Mouse (Mus musculus): ENCODE results near the gene Selp. TPM values are rescaled to one million over a fixed set of nuclear protein-coding genes. Genes with fewer than 3 reads are reported as not detected.

Selp gene
- 0.34 and 0.71 TPM in 2 replicates for polyA plus RNA-seq (2014; fragmentation: Nextera tagmentation; extraction: Ambion mirVana)

GRCm38 (mm10) chr1:164114947-164115493 lies at the start of gene Selp:
Gene Selp (plus strand): TSS chr1:164115264.
- Histone ChIP-seq H3K36me3 (ENCODE audit: control insufficient read depth, insufficient read depth, low read length) (no peaks in the 10 kb centered on the region), H3K9ac (ENCODE audit: low read depth, low read length) (no peak within 1 kb of the TSS), H3K9me3 (ENCODE audit: control insufficient read depth, low read length) (no peaks in the 10 kb centered on the region), H3K4me1 (ENCODE audit: control insufficient read depth, insufficient read depth, low read length) (no peaks in the 10 kb centered on the region), H3K27ac (replicated peaks; ENCODE audit: low read depth, low read length) (no peak within 1 kb of the TSS), H3K27me3 (replicated peaks; ENCODE audit: control insufficient read depth, insufficient read depth, low read length) (no peaks in the 10 kb centered on the region), H3K4me2 (ENCODE audit: low read depth, low read length) (no peak within 1 kb of the TSS), H3K4me3 (ENCODE audit: low read depth, low read length) (no peak within 1 kb of the TSS)
- WGBS: 63% methylated on average over 8 of the region's 8 CpGs
- DNase-seq (ENCODE audit: low spot score) (no peak), ATAC-seq (ENCODE audit: low read depth) (no peak)

GRCm38 (mm10) chr1:164069261-164069660 lies 45.8 kb upstream of the Selp start:
- no peaks in the 10 kb centered on the region for H3K36me3 ChIP-seq (ENCODE audit: control insufficient read depth, insufficient read depth, low read length)
- no peaks in the 10 kb centered on the region for H3K27me3 ChIP-seq (replicated peaks; ENCODE audit: control insufficient read depth, insufficient read depth, low read length)
- H3K4me1 ChIP-seq (ENCODE audit: control insufficient read depth, insufficient read depth, low read length): no peaks in the 10 kb centered on the region
- no peak for ATAC-seq (ENCODE audit: low read depth)
- no peak overlapping the region for H3K9ac ChIP-seq (ENCODE audit: low read depth, low read length)
- H3K27ac ChIP-seq (replicated peaks; ENCODE audit: low read depth, low read length): no peak overlapping the region
- DNase-seq (ENCODE audit: low spot score): no peak
- no peak overlapping the region for H3K4me2 ChIP-seq (ENCODE audit: low read depth, low read length)
- no peak overlapping the region for H3K4me3 ChIP-seq (ENCODE audit: low read depth, low read length)
- H3K9me3 ChIP-seq (ENCODE audit: control insufficient read depth, low read length): no peaks in the 10 kb centered on the region

GRCm38 (mm10) chr1:164070461-164070860 lies 44.6 kb upstream of the Selp start:
- Histone ChIP-seq H3K36me3 (ENCODE audit: control insufficient read depth, insufficient read depth, low read length) (no peaks in the 10 kb centered on the region), H3K27ac (replicated peaks; ENCODE audit: low read depth, low read length) (no peak overlapping the region), H3K9me3 (ENCODE audit: control insufficient read depth, low read length) (no peaks in the 10 kb centered on the region), H3K4me3 (ENCODE audit: low read depth, low read length) (no peak overlapping the region), H3K9ac (ENCODE audit: low read depth, low read length) (no peak overlapping the region), H3K4me2 (ENCODE audit: low read depth, low read length) (no peak overlapping the region), H3K27me3 (replicated peaks; ENCODE audit: control insufficient read depth, insufficient read depth, low read length) (no peaks in the 10 kb centered on the region), H3K4me1 (ENCODE audit: control insufficient read depth, insufficient read depth, low read length) (no peaks in the 10 kb centered on the region)
- WGBS: 93% methylated on average over 4 of the region's 4 CpGs
- ATAC-seq (ENCODE audit: low read depth) (no peak), DNase-seq (ENCODE audit: low spot score) (no peak)

- Histone ChIP-seq H3K27ac (replicated peaks; ENCODE audit: low read depth, low read length) (no peak overlapping the region), H3K4me3 (ENCODE audit: low read depth, low read length) (no peak overlapping the region), H3K9ac (ENCODE audit: low read depth, low read length) (no peak overlapping the region), H3K27me3 (replicated peaks; ENCODE audit: control insufficient read depth, insufficient read depth, low read length) (no peaks in the 10 kb centered on the region), H3K4me2 (ENCODE audit: low read depth, low read length) (no peak overlapping the region), H3K9me3 (ENCODE audit: control insufficient read depth, low read length) (no peaks in the 10 kb centered on the region), H3K36me3 (ENCODE audit: control insufficient read depth, insufficient read depth, low read length) (no peaks in the 10 kb centered on the region), H3K4me1 (ENCODE audit: control insufficient read depth, insufficient read depth, low read length) (no peaks in the 10 kb centered on the region)
- 88% methylated on average over 7 of the region's 7 CpGs for WGBS
- no peak for DNase-seq (ENCODE audit: low spot score)
- ATAC-seq (ENCODE audit: low read depth): no peak
These were observed 44.0 kb upstream of the Selp start for GRCm38 (mm10) chr1:164071111-164071510.

GRCm38 (mm10) chr1:164072001-164072400 lies 43.1 kb upstream of the Selp start:
- Histone ChIP-seq H3K27ac (replicated peaks; ENCODE audit: low read depth, low read length) (no peak overlapping the region), H3K9me3 (ENCODE audit: control insufficient read depth, low read length) (no peaks in the 10 kb centered on the region), H3K9ac (ENCODE audit: low read depth, low read length) (no peak overlapping the region), H3K27me3 (replicated peaks; ENCODE audit: control insufficient read depth, insufficient read depth, low read length) (no peaks in the 10 kb centered on the region), H3K4me3 (ENCODE audit: low read depth, low read length) (no peak overlapping the region), H3K36me3 (ENCODE audit: control insufficient read depth, insufficient read depth, low read length) (no peaks in the 10 kb centered on the region), H3K4me1 (ENCODE audit: control insufficient read depth, insufficient read depth, low read length) (no peaks in the 10 kb centered on the region), H3K4me2 (ENCODE audit: low read depth, low read length) (no peak overlapping the region)
- WGBS: 89% methylated on average over 4 of the region's 4 CpGs
- ATAC-seq (ENCODE audit: low read depth): no peak
- no peak for DNase-seq (ENCODE audit: low spot score)

- no peak overlapping the region for H3K4me3 ChIP-seq (ENCODE audit: low read depth, low read length)
- no peak for ATAC-seq (ENCODE audit: low read depth)
- H3K4me2 ChIP-seq (ENCODE audit: low read depth, low read length): no peak overlapping the region
- no peak for DNase-seq (ENCODE audit: low spot score)
- no peaks in the 10 kb centered on the region for H3K36me3 ChIP-seq (ENCODE audit: control insufficient read depth, insufficient read depth, low read length)
- 88% methylated on average over 9 of the region's 9 CpGs for WGBS
- no peaks in the 10 kb centered on the region for H3K4me1 ChIP-seq (ENCODE audit: control insufficient read depth, insufficient read depth, low read length)
- no peak overlapping the region for H3K27ac ChIP-seq (replicated peaks; ENCODE audit: low read depth, low read length)
- H3K9me3 ChIP-seq (ENCODE audit: control insufficient read depth, low read length): no peaks in the 10 kb centered on the region
- no peak overlapping the region for H3K9ac ChIP-seq (ENCODE audit: low read depth, low read length)
- H3K27me3 ChIP-seq (replicated peaks; ENCODE audit: control insufficient read depth, insufficient read depth, low read length): no peaks in the 10 kb centered on the region
These were observed 42.0 kb upstream of the Selp start for GRCm38 (mm10) chr1:164073091-164073490.

GRCm38 (mm10) chr1:164073803-164074202 lies 41.3 kb upstream of the Selp start:
- H3K27me3 ChIP-seq (replicated peaks; ENCODE audit: control insufficient read depth, insufficient read depth, low read length): no peaks in the 10 kb centered on the region
- H3K4me1 ChIP-seq (ENCODE audit: control insufficient read depth, insufficient read depth, low read length): no peaks in the 10 kb centered on the region
- no peak overlapping the region for H3K27ac ChIP-seq (replicated peaks; ENCODE audit: low read depth, low read length)
- DNase-seq (ENCODE audit: low spot score) (no peak), ATAC-seq (ENCODE audit: low read depth) (no peak)
- H3K4me3 ChIP-seq (ENCODE audit: low read depth, low read length): no peak overlapping the region
- no peak overlapping the region for H3K9ac ChIP-seq (ENCODE audit: low read depth, low read length)
- H3K9me3 ChIP-seq (ENCODE audit: control insufficient read depth, low read length): no peaks in the 10 kb centered on the region
- H3K36me3 ChIP-seq (ENCODE audit: control insufficient read depth, insufficient read depth, low read length): no peaks in the 10 kb centered on the region
- 79% methylated on average over 7 of the region's 7 CpGs for WGBS
- H3K4me2 ChIP-seq (ENCODE audit: low read depth, low read length): no peak overlapping the region

- no peaks in the 10 kb centered on the region for H3K4me1 ChIP-seq (ENCODE audit: control insufficient read depth, insufficient read depth, low read length)
- H3K27me3 ChIP-seq (replicated peaks; ENCODE audit: control insufficient read depth, insufficient read depth, low read length): no peaks in the 10 kb centered on the region
- DNase-seq (ENCODE audit: low spot score) (no peak), ATAC-seq (ENCODE audit: low read depth) (no peak)
- no peaks in the 10 kb centered on the region for H3K36me3 ChIP-seq (ENCODE audit: control insufficient read depth, insufficient read depth, low read length)
- no peak overlapping the region for H3K27ac ChIP-seq (replicated peaks; ENCODE audit: low read depth, low read length)
- 84% methylated on average over 2 of the region's 2 CpGs for WGBS
- H3K4me3 ChIP-seq (ENCODE audit: low read depth, low read length): no peak overlapping the region
- H3K4me2 ChIP-seq (ENCODE audit: low read depth, low read length): no peak overlapping the region
- no peaks in the 10 kb centered on the region for H3K9me3 ChIP-seq (ENCODE audit: control insufficient read depth, low read length)
- no peak overlapping the region for H3K9ac ChIP-seq (ENCODE audit: low read depth, low read length)
These were observed 40.4 kb upstream of the Selp start for GRCm38 (mm10) chr1:164074606-164075140.

- H3K27me3 ChIP-seq (replicated peaks; ENCODE audit: control insufficient read depth, insufficient read depth, low read length): no peaks in the 10 kb centered on the region
- H3K36me3 ChIP-seq (ENCODE audit: control insufficient read depth, insufficient read depth, low read length): no peaks in the 10 kb centered on the region
- DNase-seq (ENCODE audit: low spot score) (no peak), ATAC-seq (ENCODE audit: low read depth) (no peak)
- no peak overlapping the region for H3K4me3 ChIP-seq (ENCODE audit: low read depth, low read length)
- H3K9ac ChIP-seq (ENCODE audit: low read depth, low read length): no peak overlapping the region
- WGBS: 84% methylated on average over 1 of the region's 1 CpGs
- no peak overlapping the region for H3K27ac ChIP-seq (replicated peaks; ENCODE audit: low read depth, low read length)
- H3K9me3 ChIP-seq (ENCODE audit: control insufficient read depth, low read length): no peaks in the 10 kb centered on the region
- H3K4me1 ChIP-seq (ENCODE audit: control insufficient read depth, insufficient read depth, low read length): no peaks in the 10 kb centered on the region
- H3K4me2 ChIP-seq (ENCODE audit: low read depth, low read length): no peak overlapping the region
These were observed 39.6 kb upstream of the Selp start for GRCm38 (mm10) chr1:164075416-164075815.

All from embryonic facial prominence, embryonic 14.5 days (tissue).